Mouse (Mus musculus): ENCODE measurements around the gene Bnip1. TPM values are rescaled to one million over a fixed set of nuclear protein-coding genes. Genes with fewer than 3 reads are reported as not detected.

Gene Bnip1
- polyA plus RNA-seq (2014; fragmentation: Illumina TruSeq; extraction: RNeasy Lipid Tissue Mini Kit (QIAGEN cat#74804); ENCODE audit: low replicate concordance) = 17.1 TPM

DNA sequence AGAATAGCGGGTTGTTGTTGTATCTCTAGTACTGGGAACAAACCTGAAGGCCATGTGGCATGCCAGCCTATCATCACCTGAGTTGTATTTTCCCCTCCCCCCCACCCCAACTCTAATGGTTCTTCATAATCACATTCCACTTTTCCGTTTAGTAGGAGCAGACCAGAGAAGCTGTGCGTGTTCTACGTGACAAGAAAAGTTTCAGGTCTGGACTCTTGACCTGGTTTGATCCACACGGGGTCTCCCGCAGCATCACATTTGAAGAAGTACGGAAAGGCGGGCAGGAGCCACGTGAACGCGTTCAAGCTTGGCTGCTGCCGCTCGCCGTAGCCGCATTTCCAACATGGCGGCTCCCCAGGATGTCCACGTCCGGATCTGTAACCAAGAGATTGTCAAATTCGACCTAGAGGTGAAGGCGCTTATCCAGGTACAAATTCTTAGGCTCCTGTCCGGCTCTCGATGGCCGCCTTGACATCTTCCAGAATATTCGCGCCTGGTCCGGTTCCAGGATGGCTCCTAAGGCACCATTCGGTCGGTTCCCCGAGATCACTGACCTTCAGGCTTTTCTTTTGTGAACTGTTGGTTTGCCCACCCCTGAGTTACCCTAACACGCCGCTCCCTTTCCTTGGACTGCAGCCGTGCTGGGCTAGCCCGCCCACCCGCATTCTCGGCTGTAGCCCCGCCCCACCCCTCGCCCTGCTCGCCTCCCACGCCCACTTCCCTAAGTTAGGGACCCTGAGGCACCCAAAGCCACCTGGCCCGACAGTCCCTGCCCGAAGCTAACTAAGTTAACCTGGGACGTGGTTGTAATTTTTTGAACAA, at the start of gene Bnip1:
TSS of gene Bnip1 (plus strand) at position 317 of the 822 bp plus-strand sequence.

Other genes with a start within 250 kb of the Bnip1 start
- gene Ergic1, start 219.6 kb upstream of the Bnip1 start, polyA plus RNA-seq (2014; fragmentation: Illumina TruSeq; extraction: RNeasy Lipid Tissue Mini Kit (QIAGEN cat#74804); ENCODE audit: low replicate concordance) = 19.3 TPM
- 15.2 TPM for gene Dusp1, start 218.9 kb upstream of the Bnip1 start, polyA plus RNA-seq (2014; fragmentation: Illumina TruSeq; extraction: RNeasy Lipid Tissue Mini Kit (QIAGEN cat#74804); ENCODE audit: low replicate concordance)
- gene Atp6v0e, start 117.8 kb upstream of the Bnip1 start, polyA plus RNA-seq (2014; fragmentation: Illumina TruSeq; extraction: RNeasy Lipid Tissue Mini Kit (QIAGEN cat#74804); ENCODE audit: low replicate concordance) = 46.3 TPM
- gene Crebrf, start 65.4 kb upstream of the Bnip1 start, polyA plus RNA-seq (2014; fragmentation: Illumina TruSeq; extraction: RNeasy Lipid Tissue Mini Kit (QIAGEN cat#74804); ENCODE audit: low replicate concordance) = 52.1 TPM
- gene Nkx2-5, start 63.9 kb downstream of the Bnip1 start, polyA plus RNA-seq (2014; fragmentation: Illumina TruSeq; extraction: RNeasy Lipid Tissue Mini Kit (QIAGEN cat#74804); ENCODE audit: low replicate concordance) = not detected
- gene Kifc5b, start 136.0 kb downstream of the Bnip1 start, polyA plus RNA-seq (2014; fragmentation: Illumina TruSeq; extraction: RNeasy Lipid Tissue Mini Kit (QIAGEN cat#74804); ENCODE audit: low replicate concordance) = not detected
- 1.7 TPM for gene Phf1, start 152.0 kb downstream of the Bnip1 start, polyA plus RNA-seq (2014; fragmentation: Illumina TruSeq; extraction: RNeasy Lipid Tissue Mini Kit (QIAGEN cat#74804); ENCODE audit: low replicate concordance)
- 11.6 TPM for gene Cuta, start 158.5 kb downstream of the Bnip1 start, polyA plus RNA-seq (2014; fragmentation: Illumina TruSeq; extraction: RNeasy Lipid Tissue Mini Kit (QIAGEN cat#74804); ENCODE audit: low replicate concordance)
- 0.33 TPM for gene Syngap1, start 160.2 kb downstream of the Bnip1 start, polyA plus RNA-seq (2014; fragmentation: Illumina TruSeq; extraction: RNeasy Lipid Tissue Mini Kit (QIAGEN cat#74804); ENCODE audit: low replicate concordance)
- gene Zbtb9, start 192.1 kb downstream of the Bnip1 start, polyA plus RNA-seq (2014; fragmentation: Illumina TruSeq; extraction: RNeasy Lipid Tissue Mini Kit (QIAGEN cat#74804); ENCODE audit: low replicate concordance) = 11.7 TPM
- 2.3 TPM for gene Bak1, start 247.9 kb downstream of the Bnip1 start, polyA plus RNA-seq (2014; fragmentation: Illumina TruSeq; extraction: RNeasy Lipid Tissue Mini Kit (QIAGEN cat#74804); ENCODE audit: low replicate concordance)

All from small intestine, adult 10 weeks (tissue).